Mouse (Mus musculus): ENCODE results near the gene Ifng.
"Not testable (repeated sequence)": the region's sequence is repeated elsewhere in the genome, so short reads cannot be mapped to it uniquely, and the experiment has no call there.

The Ifng gene

GRCm38 (mm10) chr10:118440742-118441240 lies at the start of gene Ifng:
TSS of gene Ifng (plus strand) at chr10:118441046.
- DNase-seq, result no peak

- no peak for DNase-seq
These were observed 40.9 kb upstream of the Ifng start for GRCm38 (mm10) chr10:118399917-118400316.

DNA sequence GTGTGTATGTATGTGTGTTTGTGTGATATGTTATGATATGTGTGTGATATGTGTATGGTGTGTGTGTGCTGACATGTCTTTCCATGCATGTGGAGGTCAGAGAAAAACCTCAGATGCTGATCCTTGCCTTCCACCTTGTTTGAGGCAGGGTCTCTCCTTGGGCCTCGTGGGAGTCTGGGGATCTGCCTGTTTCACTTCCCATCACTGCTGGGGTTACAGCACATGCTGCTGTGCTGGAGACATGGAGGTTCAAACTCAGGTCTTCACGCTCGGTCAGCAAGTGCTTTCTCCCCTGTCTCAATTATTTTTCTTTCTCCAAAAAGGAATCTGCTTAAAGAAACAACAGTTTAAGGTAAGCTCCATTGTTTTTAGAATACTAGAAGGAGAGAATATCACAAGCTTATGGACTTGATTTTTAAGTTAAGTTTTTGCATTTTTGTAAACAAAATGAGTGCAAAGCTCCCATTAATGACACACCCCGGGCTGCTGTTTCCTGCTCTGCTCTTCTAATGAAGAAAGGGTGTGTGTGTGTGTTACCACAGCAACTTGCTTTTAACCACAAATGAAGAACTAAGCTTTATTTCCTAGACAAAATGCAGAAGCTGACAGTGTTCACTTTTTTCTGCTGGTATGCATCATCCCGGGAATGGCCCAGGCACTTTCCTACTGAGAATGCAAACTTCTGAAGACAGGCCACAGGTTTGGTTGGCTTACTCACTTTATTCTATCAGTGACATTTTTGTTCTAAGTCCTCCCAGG lies 34.2 kb upstream of the Ifng start:
- no peak for DNase-seq

GRCm38 (mm10) chr10:118411377-118411776 lies 29.5 kb upstream of the Ifng start:
- DNase-seq, result no peak

- no peak for DNase-seq
These were observed 28.1 kb upstream of the Ifng start for GRCm38 (mm10) chr10:118412774-118413173.

DNA sequence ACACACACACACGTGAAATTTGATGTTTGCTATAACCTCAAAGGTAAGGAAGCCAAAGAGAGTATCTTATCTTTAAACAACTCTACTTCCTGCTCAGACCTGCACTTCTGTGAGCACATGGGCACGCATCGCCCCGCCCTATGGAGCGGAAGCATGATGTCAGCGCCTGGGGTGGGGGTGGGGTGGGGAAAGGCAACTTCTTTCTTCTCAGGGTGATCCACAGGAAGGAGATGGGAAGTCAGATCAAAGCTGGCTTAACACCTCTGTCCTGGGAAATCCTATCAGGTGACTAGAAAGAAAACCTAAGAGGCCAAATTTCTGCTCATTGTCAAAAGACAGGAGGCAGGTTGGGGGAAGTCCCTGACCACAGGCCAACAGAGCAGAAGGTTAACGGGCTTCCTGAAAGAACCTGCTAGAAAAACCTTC lies 21.8 kb upstream of the Ifng start:
- DNase-seq, result peak; percentile 68 to 82

GRCm38 (mm10) chr10:118420896-118421295 lies 19.9 kb upstream of the Ifng start:
- DNase-seq, result no peak

DNA sequence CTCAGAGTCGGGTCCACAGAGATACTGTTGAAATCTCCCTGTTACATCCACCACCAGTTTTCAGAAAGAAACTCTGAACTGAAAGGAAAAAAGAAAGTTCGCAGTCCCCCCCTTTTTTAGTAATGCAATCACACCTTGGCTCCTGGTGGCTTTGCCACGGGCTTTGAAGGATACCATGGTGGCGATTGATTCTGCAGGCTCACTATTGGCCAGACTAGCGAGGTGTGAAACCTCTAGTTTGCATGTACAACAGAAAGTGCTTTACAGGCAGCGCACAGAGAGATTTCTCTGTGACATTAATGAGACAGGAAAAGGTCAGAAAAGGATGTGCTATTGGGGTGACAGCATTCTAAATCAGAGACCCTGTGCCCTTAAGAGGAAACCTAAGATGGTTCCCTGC lies 5.3 kb upstream of the Ifng start:
- DNase-seq, result no peak

- no peak for DNase-seq
These were observed 1.1 kb downstream of the Ifng start for GRCm38 (mm10) chr10:118441898-118442297.

DNA sequence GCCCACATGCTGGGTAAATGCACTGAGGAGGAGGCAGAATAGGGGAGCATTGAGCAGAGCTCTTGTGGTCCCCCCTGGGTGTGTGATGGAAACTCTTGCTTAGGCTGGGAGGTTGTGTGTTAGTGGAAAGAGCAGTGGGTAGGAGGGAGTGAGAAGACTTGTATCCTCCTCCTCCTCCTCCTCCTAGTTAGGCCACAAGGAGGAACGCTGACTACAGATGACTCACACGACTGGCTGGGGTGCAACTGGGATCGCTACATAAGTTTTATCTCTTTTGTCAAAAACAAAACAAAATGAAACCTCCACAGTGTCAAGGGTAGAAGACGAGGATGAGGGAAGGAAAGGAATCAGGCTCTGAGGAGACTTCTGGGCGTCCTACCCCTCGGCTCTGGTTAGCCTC lies 2.2 kb downstream of the Ifng start:
- DNase-seq, result no peak

DNA sequence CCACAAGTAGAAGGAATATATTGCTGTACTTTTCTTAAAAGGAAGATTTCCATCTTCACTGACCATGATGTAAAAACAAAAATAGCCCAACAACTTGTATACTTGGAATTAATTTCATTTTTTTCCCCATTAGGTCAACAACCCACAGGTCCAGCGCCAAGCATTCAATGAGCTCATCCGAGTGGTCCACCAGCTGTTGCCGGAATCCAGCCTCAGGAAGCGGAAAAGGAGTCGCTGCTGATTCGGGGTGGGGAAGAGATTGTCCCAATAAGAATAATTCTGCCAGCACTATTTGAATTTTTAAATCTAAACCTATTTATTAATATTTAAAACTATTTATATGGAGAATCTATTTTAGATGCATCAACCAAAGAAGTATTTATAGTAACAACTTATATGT lies 4.2 kb downstream of the Ifng start:
- no peak for DNase-seq

- DNase-seq, result no peak
These were observed 4.7 kb downstream of the Ifng start for GRCm38 (mm10) chr10:118445502-118445901.

GRCm38 (mm10) chr10:118445978-118446377 lies 5.1 kb downstream of the Ifng start:
- no peak for DNase-seq

- DNase-seq, result no peak
These were observed 10.9 kb downstream of the Ifng start for GRCm38 (mm10) chr10:118451747-118452146.

GRCm38 (mm10) chr10:118458729-118459128 lies 17.9 kb downstream of the Ifng start:
- no peak for DNase-seq

DNA sequence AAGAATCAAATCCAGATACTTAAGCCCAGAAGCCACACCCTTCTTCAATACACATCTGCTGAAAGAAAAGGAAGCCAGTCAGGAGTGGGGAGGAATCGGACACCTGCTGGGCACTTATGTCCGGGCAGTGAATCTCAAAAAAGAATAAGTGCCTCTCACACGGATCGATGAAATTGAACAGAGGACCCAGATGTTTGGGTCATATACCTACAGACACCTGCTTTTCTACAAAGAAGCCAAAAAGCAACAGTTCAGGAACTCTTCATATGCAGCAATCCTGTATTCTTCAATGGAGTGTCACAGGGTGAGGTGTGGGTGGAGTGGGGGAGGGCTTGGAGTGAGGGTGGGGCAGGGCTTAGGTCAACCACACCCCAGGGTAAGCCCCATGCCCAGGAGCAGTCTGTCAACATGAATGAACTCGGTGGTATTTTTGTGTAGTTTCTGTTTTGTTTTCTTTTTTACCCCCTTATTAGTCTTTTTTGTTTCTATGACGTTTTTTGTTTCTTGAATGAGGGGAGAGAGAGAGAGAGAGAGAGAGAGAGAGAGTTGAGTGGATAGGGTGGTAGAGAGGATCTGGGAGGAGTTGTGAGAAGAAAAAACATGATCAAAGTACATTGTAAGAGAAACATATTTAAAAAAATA lies 20.4 kb downstream of the Ifng start:
- no peak for DNase-seq

DNA sequence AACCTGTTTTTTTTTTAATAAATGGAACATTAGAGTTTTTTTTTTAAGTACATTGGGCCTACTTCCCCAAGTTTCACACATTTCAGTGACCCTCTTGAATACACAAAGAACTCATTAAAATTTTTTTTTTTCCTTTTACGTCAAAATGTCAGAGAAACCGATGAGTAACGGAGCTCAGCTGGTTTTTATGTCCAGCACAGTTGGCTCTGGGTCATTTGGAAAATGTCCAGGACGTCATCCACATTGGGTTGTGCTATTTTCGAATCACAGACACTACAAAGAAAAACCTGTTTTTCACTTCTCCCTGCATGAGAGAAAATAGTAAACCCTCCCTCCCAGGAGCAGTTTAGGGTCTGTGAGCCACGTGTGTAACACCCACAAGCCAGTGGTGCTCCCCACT lies 25.6 kb downstream of the Ifng start:
- no peak for DNase-seq

DNA sequence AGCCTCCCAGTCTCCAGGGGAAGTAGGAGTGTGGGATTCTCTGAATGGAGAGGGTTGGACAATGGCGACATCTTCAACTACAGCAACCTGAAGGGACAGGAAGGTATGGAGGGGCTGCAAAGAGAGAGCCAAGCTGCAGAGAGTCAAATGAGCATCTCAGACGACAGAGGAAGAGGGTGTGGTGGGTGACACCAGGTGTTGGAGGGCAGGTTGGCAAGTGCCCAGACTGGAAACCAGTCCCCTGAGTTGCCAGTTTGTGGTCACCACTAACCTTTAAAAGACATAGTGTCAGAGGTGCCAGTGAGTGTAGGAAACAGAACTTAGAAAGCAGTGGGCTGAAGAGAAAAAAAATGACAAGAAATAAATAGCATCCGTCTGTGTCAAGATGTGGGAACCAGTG lies 28.2 kb downstream of the Ifng start:
- DNase-seq, result no peak

DNA sequence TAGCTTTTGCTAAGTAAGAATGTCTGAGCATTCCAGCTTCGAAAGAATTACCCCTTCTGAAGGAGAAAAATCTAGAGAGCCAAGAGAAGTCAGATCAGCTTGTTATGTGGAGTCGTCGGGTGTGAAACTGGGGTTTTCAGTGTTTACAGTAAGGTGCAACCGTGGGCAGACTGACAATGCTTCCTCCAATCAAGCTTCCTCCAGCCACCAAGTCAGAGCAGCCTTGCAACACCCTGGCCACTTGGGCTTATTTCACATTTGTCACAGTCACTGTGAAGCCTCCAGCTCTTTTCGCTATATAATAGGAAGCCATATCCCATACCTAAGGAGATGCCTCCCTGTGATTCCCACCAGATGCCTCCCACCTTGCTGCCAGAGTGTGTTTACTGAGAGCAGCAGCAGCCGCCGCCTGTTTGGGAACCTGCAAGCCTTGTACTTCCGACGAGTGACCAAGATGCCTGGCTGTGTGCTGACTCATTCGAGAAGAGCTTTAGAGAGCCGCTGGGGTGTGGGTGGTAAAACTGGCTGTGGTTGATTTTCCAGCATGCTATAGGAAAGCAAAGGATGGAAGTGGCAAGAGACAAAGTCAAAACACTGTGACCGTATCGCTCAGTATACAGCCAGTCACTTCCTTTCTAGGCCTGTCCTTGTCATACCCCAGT lies 29.6 kb downstream of the Ifng start:
- DNase-seq, result no peak

DNA sequence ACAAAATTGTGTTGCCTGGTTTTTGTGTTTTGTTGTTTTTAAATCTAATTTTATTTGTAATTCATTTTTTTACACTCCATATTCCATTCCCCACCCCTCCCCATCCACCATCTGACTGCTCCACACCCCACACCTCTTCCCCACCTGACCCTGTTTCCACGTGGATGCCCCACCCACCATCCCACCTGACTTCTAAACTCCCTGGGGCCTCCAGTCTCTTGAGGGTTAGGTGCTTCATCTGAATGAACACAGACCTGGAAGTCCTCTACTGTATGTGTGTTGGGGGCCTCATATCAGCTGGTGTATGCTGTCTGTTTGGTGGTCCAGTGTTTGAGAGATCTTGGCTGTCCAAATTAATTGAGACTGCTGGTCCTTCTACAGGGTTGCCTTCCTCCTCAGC lies 32.0 kb downstream of the Ifng start:
- not testable (repeated sequence) for DNase-seq

DNA sequence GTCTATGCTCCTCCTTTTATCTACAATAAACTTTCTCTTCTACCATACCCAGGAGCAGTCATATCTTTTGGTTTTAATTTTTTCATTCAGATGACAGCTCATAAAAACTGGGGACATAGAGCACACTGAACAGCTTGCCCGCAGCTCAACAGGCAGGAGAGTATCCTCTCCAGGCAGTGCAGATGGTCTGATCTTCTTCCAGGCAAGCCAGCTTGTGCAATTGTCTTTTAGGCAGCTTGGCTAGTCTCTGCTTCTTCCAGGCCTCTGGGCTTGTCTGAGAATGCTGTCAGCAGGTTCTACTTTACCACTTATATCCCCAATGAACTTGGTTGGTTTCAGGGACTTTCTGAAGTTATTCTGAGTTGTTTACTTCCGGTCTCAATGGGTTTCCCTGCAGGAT lies 35.9 kb downstream of the Ifng start:
- no peak for DNase-seq

DNA sequence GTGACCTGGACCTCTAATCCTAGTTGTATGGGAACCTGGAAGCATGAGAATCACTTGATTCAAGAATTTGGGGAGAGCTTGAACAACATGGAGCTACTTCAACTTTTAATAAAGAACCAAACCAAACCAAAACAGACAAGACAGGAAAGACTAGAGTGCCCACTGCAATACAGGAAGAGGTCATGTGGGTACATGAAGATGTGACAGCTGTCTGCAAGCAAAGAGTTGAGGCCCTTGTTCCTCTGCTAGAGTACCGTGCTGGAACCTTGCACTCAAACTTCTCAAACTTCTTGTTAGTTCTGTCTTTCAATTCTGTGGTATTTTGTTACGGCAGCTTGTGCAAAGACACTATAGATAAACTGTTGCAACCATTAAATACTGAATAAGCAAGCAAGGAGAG lies 36.5 kb downstream of the Ifng start:
- no peak for DNase-seq

- no peak for DNase-seq
These were observed 38.4 kb downstream of the Ifng start for GRCm38 (mm10) chr10:118479244-118479643.

DNA sequence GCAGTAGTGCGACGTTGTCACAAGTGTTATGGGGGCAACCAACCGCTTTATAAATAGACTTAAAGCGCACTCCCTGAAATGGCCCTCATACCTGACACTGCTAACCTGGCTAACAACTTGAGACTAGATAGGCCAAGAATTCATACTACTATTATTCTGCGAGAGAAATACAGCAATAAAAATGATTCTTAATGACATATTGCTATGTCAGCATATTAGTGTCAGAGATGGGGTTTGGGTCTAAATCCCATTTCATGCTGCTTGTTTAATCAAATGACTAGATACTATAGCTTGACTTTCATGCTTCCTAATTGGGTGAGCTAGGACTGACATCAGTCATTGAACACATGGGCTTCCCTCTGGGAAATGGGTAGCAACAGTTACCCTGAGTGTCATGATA lies 39.3 kb downstream of the Ifng start:
- no peak for DNase-seq
